Mouse (Mus musculus): ENCODE data around the gene Raet1e.

GRCm38 (mm10) chr10:22274445-22275057, 116.2 kb downstream of the Raet1e start:
- TF ChIP-seq CTCF (IDR thresholded peaks at IDR 0.05; ENCODE audit: insufficient read depth, low read depth, low read length): no peak
- no peak for TF ChIP-seq POLR2A (IDR thresholded peaks at IDR 0.05; ENCODE audit: insufficient read depth, low read depth, low read length)

Data from olfactory bulb, adult 2 months (tissue).